Mouse (Mus musculus) olfactory bulb, adult 2 months (tissue): ENCODE data around the gene Slc30a4.

Experiments used
- CTCF ChIP-seq: fragments of 200-500 bp; IDR thresholded peaks from 2 replicates; pipeline ENCODE4 v1.5.1; 2012; ENCODE audit warnings: low read depth, mild to moderate bottlenecking, low read length, moderate library complexity; ENCODE audit not compliant: insufficient read depth
- POLR2A ChIP-seq: fragments of 200-500 bp; IDR thresholded peaks from 2 replicates; pipeline ENCODE4 v1.6.1; 2012; ENCODE audit warnings: mild to moderate bottlenecking, low read depth, low read length, moderate library complexity; ENCODE audit not compliant: insufficient read depth

DNA sequence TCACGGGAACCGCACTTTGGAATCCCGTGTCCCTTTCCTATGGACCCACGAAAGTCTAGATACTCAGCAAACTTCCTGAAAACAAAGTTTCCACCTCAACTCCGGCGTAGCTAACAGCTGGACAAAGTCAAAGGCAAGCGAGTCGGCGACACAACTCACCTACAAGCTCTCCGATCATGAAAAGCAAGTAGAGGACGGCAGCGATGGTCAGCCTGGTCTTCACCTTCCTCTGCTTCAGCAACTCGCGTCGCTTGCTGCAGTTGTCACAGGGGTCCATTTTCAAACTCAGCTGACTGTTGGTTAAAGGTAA is 637 bp downstream of the Slc30a4 start:
- no peak for TF ChIP-seq CTCF
- no peak for TF ChIP-seq POLR2A
